Mouse (Mus musculus): ENCODE results near the gene 4931406P16Rik.
A peak's percentile ranks its signal among the peaks of the same experiment; 100 is the strongest.
"Not testable (repeated sequence)": the region's sequence is repeated elsewhere in the genome, so short reads cannot be mapped to it uniquely, and the experiment has no call there.

Gene 4931406P16Rik

DNA sequence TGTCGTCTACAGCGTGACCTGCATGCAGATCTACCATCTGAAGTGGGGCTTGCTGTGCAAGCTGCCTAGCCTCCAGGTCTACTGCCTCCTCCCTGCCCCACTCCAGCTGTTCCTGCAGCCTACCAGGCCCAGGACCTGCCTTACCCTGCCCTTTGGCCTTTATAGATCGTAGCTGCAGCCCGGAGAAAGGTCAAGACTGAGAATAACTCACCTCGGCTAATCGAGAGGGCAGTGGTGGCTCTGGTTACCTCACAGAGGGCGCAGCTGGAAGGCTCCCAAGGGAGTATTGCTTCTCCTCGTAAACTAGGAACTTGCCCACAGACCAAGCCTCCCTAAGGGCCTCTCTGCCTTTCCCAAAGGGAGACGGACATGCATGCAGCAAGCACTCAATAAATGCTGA, 97.9 kb downstream of the 4931406P16Rik start:
- no peak for DNase-seq (ENCODE audit: low read depth in 1 of 2, low spot score in 2 of 2)

DNA sequence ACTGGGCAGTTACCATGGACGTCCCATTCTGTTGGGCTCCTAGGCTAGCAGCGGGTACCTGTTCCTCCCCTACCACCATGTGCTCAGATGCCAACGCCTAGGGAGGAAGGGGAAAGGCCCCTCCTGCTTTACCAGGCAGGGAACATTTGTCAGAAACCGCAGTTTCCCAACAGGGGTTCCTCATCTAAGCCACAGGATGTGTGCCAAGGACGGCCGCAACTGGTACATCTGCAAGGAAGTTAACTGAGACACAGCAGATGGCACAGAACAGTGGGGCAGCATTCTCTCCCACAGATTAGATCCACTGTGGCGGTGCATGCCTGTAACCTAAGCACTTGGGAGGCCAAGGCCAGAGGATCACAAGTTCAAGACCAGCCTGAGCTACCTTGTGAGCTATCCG, 98.7 kb downstream of the 4931406P16Rik start:
- peak; percentile 35 to 54 for DNase-seq (ENCODE audit: low read depth in 1 of 2, low spot score in 2 of 2)

DNA sequence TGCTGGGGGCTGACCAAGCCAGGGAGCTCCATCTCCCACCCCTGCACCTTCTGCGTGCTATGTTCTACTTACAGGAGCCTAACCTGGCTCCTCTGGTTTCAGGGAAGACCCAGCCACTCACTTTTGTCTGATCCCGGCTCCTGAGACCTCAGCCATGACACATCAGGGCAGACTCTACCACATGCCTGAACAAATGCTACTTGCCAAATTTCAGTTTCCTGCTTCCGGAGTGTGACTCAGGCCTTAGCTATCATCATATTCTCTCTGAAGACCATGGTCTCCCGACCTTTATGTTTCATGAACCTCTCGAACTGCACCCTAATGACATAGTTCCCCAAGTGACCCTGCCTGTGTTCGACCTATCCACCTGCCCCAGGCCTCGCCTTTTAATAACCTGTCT, 100.1 kb downstream of the 4931406P16Rik start:
- DNase-seq (ENCODE audit: low read depth in 1 of 2, low spot score in 2 of 2), result no peak

DNA sequence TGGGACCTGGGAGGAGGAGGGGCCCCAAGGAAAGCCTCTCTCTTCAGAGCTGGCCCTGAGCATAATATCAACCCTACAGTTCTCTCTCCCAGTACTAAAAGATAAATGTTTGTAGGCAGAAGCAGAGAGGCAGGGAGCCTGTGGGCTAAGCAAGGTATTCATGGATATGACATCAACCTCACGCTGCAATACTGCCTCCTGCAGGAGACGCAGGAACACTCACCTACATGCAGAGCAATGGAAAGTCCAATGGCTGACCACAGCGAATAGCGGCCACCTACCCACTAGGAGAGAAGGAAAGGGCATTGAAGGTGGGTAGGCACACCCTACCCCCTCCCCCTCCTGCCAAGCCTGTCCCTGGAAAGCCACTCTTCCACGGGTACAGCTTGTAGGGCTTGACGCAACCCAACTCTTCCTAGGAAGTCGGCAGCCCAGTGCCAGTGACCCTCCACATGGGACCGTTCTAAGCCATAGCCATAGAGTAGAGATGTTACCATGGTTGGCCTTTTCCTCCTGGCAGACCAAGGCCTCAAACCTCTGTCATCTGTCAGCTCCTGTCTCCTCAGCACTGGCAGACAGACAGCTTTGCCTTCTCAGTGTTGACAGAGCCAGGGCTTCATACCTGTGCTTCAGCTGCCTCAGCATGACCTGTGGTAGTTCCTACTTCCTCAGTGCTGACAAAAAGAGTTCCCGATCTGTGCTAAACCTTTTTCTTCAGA, 105.2 kb downstream of the 4931406P16Rik start:
- DNase-seq (ENCODE audit: low read depth in 1 of 2, low spot score in 2 of 2), result no peak

DNA sequence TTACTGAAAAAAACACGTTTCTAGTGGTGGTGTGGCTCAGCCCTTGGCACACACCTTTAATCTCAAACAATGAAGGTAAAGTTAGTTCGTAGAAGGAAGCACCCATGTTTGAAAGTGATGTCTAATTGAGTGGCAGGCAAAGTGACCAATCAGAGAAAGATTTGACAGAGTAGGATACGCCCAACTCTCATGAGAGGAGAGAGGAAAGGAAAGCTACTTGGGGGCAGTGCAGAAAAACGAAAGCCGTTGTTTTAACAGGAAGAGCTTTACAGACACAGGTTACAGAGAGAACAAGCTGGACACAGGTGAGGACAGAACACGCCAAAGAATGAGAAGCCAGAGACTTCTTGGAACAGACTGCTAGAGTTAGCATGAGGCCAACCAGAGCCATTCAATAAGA, 107.0 kb downstream of the 4931406P16Rik start:
- no peak for DNase-seq (ENCODE audit: low read depth in 1 of 2, low spot score in 2 of 2)

DNA sequence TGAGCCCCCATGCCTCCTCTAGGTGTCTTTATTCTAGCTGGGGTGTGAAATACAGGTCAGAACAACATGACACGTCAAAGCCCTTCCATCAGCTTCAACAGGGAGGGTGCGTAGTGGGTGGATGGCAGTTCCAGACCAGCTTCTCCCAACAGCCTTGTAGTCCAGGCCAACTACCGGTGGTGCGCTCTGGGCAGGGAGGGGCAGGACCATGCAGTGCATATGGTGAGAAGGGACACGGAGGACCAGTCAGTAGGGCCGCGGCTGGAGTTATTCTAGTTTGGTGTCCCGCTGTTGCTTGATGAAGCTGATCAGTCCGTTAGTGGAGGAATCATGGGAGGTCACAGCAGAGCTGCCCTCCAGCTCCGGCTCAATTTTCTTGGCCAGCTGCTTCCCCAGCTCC, 111.2 kb downstream of the 4931406P16Rik start:
- not testable (repeated sequence) for DNase-seq (ENCODE audit: low read depth in 1 of 2, low spot score in 2 of 2)

DNA sequence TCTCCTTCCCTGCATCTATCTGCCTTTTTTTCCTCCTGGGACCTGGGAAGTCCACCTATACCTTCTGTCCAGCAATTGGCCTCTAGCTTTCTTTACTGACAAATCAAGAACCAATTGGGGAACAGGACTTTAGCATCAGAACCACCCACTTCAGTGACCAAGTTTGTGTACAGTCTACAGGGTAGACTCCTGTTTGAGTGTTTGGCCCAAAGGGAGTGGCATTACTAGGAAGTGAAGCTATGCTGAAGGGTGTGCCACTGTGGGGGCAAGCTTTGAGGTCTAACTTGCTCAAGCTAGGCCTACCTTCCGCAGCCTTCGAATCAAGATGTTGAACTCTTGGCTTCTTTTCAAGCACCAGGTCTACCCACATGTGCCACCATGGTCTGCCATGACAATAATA, 112.5 kb downstream of the 4931406P16Rik start:
- DNase-seq (ENCODE audit: low read depth in 1 of 2, low spot score in 2 of 2), result no peak

DNA sequence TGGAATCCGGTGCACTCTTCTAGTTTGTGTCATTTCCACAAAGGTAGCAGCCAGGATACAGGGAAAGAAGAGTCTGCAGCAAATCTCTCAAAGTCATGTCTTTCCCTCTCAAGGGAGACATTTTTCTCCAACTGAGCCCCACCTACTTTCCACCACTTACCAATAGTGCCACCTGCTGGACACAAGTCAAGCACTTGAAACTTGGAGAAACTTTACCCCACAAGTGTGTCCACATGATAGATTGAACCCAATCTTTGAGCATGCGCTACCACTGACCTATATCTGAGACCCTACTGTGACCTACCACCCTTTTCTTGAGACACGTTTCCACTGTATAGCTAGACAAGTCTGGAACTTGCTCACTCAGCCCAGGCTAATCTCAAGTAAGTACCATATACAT, 115.0 kb downstream of the 4931406P16Rik start:
- DNase-seq (ENCODE audit: low read depth in 1 of 2, low spot score in 2 of 2), result peak in 1 of 2 experiments; percentile 18

DNA sequence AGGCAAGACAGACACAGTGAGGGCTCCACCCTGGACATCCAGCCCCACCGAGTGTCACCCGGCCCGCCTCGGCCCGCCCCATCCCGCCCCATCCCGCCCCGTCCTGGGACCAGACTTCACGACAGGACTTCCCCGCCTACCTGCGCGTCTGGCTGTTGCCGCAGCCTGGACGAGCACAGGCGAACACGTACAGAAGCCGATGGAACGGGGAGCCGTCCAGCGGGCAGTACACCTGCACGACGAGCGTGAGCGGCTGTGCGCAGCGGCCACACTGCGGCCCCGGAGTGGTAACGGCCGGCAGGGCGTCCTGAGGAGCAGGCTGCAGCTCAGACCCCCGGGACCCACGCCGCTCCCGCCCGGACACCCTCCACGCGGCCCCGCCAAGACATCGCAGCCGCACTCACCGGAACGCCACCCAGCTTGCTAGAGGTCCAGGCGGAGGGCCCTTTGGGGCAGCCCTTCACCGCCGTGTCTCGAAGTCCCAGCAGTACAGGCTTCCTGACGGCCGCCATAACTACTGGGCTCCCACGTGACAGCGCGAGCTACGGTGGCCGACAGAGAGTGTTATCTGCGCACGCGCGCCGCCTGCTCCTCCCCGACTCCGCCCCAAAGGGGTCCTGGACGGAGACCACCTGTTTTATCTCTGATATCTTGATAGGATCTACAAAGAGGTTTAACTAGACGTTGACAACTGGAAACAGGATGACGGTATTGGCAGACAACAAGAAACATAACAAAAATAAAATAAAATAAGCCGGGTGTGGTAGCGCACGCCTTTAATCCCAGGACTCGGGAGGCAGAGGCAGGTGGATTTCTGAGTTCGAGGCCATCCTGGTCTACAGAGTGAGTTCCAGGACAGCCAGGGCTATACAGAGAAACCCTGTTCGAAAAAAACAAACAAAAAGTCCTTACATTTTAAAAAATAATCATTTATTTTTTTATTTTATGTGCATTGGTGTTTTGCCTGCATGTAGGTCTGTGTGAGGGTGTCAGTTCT, 116.9 kb downstream of the 4931406P16Rik start, which contains the start of gene Pdcd2l:
Pdcd2l (minus strand) TSS at position 530 of the 997 bp plus-strand sequence.
- peak; percentile 64 to 86 for DNase-seq (ENCODE audit: low read depth in 1 of 2, low spot score in 2 of 2)

DNA sequence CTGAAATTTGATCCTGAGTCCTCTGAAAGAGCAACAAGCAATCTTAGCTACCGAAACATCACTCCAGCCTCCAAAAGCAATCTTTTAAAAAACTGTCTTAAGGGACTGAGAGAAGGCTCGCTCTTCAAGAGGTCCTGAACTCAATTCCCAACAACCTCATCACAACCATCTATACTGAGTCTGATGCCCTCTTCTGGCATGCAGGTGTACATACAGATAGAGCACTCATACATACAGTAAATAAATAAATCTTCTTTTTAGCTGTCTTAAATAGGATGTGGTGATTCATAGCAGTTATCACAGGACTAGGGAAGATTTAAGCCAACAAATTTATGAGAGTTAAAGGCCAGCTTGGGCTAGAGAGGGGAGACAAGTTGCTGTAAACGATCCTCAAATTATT, 117.7 kb downstream of the 4931406P16Rik start:
- no peak for DNase-seq (ENCODE audit: low read depth in 1 of 2, low spot score in 2 of 2)

DNA sequence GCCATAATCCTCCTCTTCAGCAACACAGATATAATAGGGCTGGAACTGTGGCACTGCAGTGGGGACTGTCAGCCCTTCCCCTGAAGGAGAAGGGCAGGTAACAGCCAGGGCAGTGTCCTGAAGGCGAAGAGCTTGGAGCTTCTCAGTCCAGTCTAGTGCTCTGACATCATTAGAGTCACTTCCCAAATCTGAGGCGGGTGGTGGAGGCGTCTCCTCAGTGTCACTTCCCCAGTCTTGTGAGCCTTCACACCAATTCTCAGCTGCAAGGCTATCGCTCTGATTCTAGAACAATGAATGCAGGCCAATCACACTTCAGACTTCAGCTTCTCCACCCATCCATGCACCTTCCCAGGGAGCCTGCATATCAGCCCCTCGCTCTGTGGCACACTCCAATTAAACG, 120.5 kb downstream of the 4931406P16Rik start:
- peak; percentile 50 to 59 for DNase-seq (ENCODE audit: low read depth in 1 of 2, low spot score in 2 of 2)

DNA sequence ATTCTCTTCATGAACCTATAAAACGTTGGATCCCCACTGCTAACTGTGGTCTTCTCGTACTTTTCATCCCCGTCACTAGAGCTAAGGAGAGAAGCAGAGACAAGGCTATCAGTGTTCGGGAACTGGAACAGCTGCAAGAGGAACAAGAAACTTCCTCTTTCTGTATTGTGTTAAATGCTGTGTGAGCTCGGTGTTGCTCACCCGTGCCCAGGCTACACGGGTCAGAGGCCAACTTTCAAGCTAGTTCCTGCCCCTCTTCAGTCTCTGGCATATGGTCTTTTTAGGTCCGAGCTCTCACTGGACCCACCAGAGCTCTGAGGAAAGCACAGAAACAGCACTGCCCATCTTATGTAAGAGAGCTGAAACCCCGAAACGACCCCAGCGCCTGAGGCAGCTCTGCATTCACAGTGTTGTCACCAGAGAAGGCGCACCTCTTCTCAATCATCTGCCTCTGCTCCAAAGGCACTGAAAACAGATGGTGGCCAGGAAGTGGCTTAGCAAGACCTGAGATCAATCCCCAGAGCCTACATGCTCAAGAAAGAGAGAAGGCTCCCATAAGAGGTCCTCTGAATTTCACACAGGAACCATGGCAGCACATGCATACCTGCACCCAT, 123.9 kb downstream of the 4931406P16Rik start:
- peak in 1 of 2 experiments; percentile 41 for DNase-seq (ENCODE audit: low read depth in 1 of 2, low spot score in 2 of 2)
